In genomic region chr11:57962382-57963285, GRCm38 (mm10) we compare ENCODE assay signal across 8 mouse cellular contexts. TPM values are rescaled to one million over a fixed set of nuclear protein-coding genes. Genes with fewer than 3 reads are reported as not detected.
DNase-seq lines count a peak whose midpoint lies in the region; ATAC-seq and TF ChIP-seq lines count a peak whose summit lies in the region.

No protein-coding gene starts in this region.

- H3K9me3 ChIP-seq in MEL (replicated peaks; ENCODE audit: insufficient read depth, low read length) = no peaks in the 10 kb centered on the region
- H3K9me3 ChIP-seq in forebrain, embryonic 16.5 days (ENCODE audit: control insufficient read depth, low read length) = no peaks in the 10 kb centered on the region
- H3K9me3 ChIP-seq in neural tube, embryonic 15.5 days (replicated peaks) = no peaks in the 10 kb centered on the region

- H3K4me2 ChIP-seq in forebrain, embryonic 16.5 days (ENCODE audit: low read length) = peak overlapping the region; percentile 60
- H3K4me2 ChIP-seq in neural tube, embryonic 15.5 days = peak overlapping the region; percentile 88

- peak; percentile 26 to 70; a peak in 2 of 4 replicates for TF ChIP-seq POLR2A in MEL (IDR thresholded peaks at IDR 0.05; ENCODE audit: control insufficient read depth in 1 of 2, insufficient read depth in 1 of 2, low read depth in 1 of 2, low read length in 2 of 2, poor library complexity in 1 of 2)
- peak; percentile 66; the same call in 1 of the 2 replicates for TF ChIP-seq POLR2A in lung, adult 2 months (IDR thresholded peaks at IDR 0.05; ENCODE audit: borderline replicate concordance, extremely low read depth, low read depth, low read length)

- peaks cover 5 to 20% of the 10 kb centered on the region in 2 experiments; a peak in 3 of 4 replicates for H3K4me1 ChIP-seq in MEL (ENCODE audit: control insufficient read depth in 1 of 2, insufficient read depth in 2 of 2, low read length in 2 of 2)
- H3K4me1 ChIP-seq in forebrain, embryonic 16.5 days (replicated peaks; ENCODE audit: control insufficient read depth, insufficient read depth, low read length) = peaks cover 7% of the 10 kb centered on the region
- H3K4me1 ChIP-seq in lung, adult 2 months (ENCODE audit: control insufficient read depth, insufficient read depth, low read length) = peaks cover 3% of the 10 kb centered on the region; the same call in 1 of the 2 replicates
- peaks cover 16% of the 10 kb centered on the region for H3K4me1 ChIP-seq in neural tube, embryonic 15.5 days

- H3K27ac ChIP-seq in MEL (ENCODE audit: control insufficient read depth, low read depth, low read length) = peak overlapping the region; percentile 52
- H3K27ac ChIP-seq in forebrain, embryonic 16.5 days (ENCODE audit: low read length) = peak overlapping the region; percentile 93
- peak overlapping the region; percentile 89 for H3K27ac ChIP-seq in layer of hippocampus, adult 2 months
- H3K27ac ChIP-seq in neural tube, embryonic 15.5 days (replicated peaks) = peak overlapping the region; percentile 90

- peak; percentile 90 for DNase-seq in MEL (ENCODE audit: low read depth, low spot score)
- peak; percentile 86 to 88 for DNase-seq in cerebellum, adult 18-20 months
- peak; percentile 71 to 84 for DNase-seq in heart, postnatal 36 days
- DNase-seq in layer of hippocampus, adult 2 months (ENCODE audit: low spot score in 2 of 2) = peak; percentile 72
- DNase-seq in lung, adult 2 months = peak; percentile 83
- DNase-seq in testis, postnatal 10 days (ENCODE audit: low spot score) = peak; percentile 86

- peak overlapping the region; percentile 78 to 94 for H3K4me3 ChIP-seq in MEL (ENCODE audit: control insufficient read depth in 1 of 2, insufficient read depth in 1 of 2, low read depth in 2 of 2, low read length in 2 of 2)
- peak overlapping the region; percentile 71 for H3K4me3 ChIP-seq in forebrain, embryonic 16.5 days (replicated peaks; ENCODE audit: low read length)
- H3K4me3 ChIP-seq in layer of hippocampus, adult 2 months = peak overlapping the region; percentile 69
- peak overlapping the region; percentile 80 for H3K4me3 ChIP-seq in lung, adult 2 months (replicated peaks; ENCODE audit: extremely low read depth, low read depth, low read length)
- H3K4me3 ChIP-seq in neural tube, embryonic 15.5 days (replicated peaks) = peak overlapping the region; percentile 55

- H3K9ac ChIP-seq in MEL (ENCODE audit: control insufficient read depth, low read depth, low read length, poor library complexity, severe bottlenecking) = peak overlapping the region; percentile 77
- H3K9ac ChIP-seq in forebrain, embryonic 16.5 days (replicated peaks; ENCODE audit: low read depth, low read length) = peak overlapping the region; percentile 90
- peak overlapping the region; percentile 67 for H3K9ac ChIP-seq in neural tube, embryonic 15.5 days (replicated peaks)

- H3K79me2 ChIP-seq in MEL (ENCODE audit: control insufficient read depth, insufficient read depth, low read length, poor library complexity) = no peaks in the 10 kb centered on the region; the same call in 1 of the 2 replicates

- intact Hi-C loops in heart, postnatal 36 days (cut with DNase I) = loop anchor here (1.0 to 5.0 kb wide), 3 partner anchors 43 to 140 kb away; partner anchors contain the start of gene Cnot8

- TF ChIP-seq CTCF in MEL (IDR thresholded peaks at IDR 0.05 in 2 of 3, conservative IDR thresholded peaks at IDR 0.05 in 1 of 3; ENCODE audit: control insufficient read depth in 1 of 3, insufficient read depth in 1 of 3, low read depth in 2 of 3, low read length in 3 of 3, poor library complexity in 1 of 3, severe bottlenecking in 1 of 3) = no peak
- TF ChIP-seq CTCF in layer of hippocampus, adult 2 months (conservative IDR thresholded peaks at IDR 0.05) = no peak; the same call in none of the 2 replicates
- no peak for TF ChIP-seq CTCF in lung, adult 2 months (IDR thresholded peaks at IDR 0.05; ENCODE audit: insufficient read depth, low read length)

- H3K27me3 ChIP-seq in MEL (ENCODE audit: control insufficient read depth in 1 of 2, insufficient read depth in 2 of 2, low read length in 2 of 2) = peaks cover 0 to 1% of the 10 kb centered on the region in 2 experiments; a peak in 1 of 4 replicates
- H3K27me3 ChIP-seq in forebrain, embryonic 16.5 days (replicated peaks; ENCODE audit: control insufficient read depth, insufficient read depth, low read length) = no peaks in the 10 kb centered on the region
- H3K27me3 ChIP-seq in neural tube, embryonic 15.5 days (replicated peaks) = no peaks in the 10 kb centered on the region

- ATAC-seq in forebrain, embryonic 16.5 days = peak; percentile 97
- peak; percentile 94 for ATAC-seq in neural tube, embryonic 15.5 days (ENCODE audit: low FRiP score)

- TF ChIP-seq RAD21 in MEL (IDR thresholded peaks at IDR 0.05; ENCODE audit: low read depth, low read length) = no peak

- no peak; a peak in 1 of 4 replicates for TF ChIP-seq EP300 in MEL (IDR thresholded peaks at IDR 0.05; ENCODE audit: low read depth in 1 of 2, low read length in 2 of 2)

- peaks cover 0 to 8% of the 10 kb centered on the region in 2 experiments; a peak in 2 of 4 replicates for H3K36me3 ChIP-seq in MEL (ENCODE audit: control insufficient read depth in 1 of 2, insufficient read depth in 2 of 2, low read length in 2 of 2)
- no peaks in the 10 kb centered on the region for H3K36me3 ChIP-seq in forebrain, embryonic 16.5 days (ENCODE audit: control insufficient read depth, insufficient read depth)
- no peaks in the 10 kb centered on the region for H3K36me3 ChIP-seq in neural tube, embryonic 15.5 days

- WGBS in forebrain, embryonic 16.5 days = under 1% methylated on average over 40 of the region's 40 CpGs
- 1% methylated on average over 40 of the region's 40 CpGs for WGBS in lung, adult 2 months
- WGBS in neural tube, embryonic 15.5 days = under 1% methylated on average over 37 of the region's 40 CpGs

TF ChIP-seq in MEL, 35 proteins besides CTCF, POLR2A, EP300 and RAD21:
- TF ChIP-seq ELF1 (IDR thresholded peaks at IDR 0.05; ENCODE audit: low read depth, low read length) = 0 out of 2 replicates have a peak, but pooled peaks have one; percentile 19
- peak; percentile 88 for TF ChIP-seq TBP (IDR thresholded peaks at IDR 0.05; ENCODE audit: low read depth, low read length)
- 0 out of 2 replicates have a peak, but pooled peaks have one; percentile 40 for TF ChIP-seq SIN3A (IDR thresholded peaks at IDR 0.05; ENCODE audit: low read length)
- TF ChIP-seq MYC (IDR thresholded peaks at IDR 0.05; ENCODE audit: low read depth, low read length) = no peak
- TF ChIP-seq NELFE (IDR thresholded peaks at IDR 0.05; ENCODE audit: low read depth, low read length) = peak; percentile 37; the same call in 1 of the 2 replicates
- TF ChIP-seq HCFC1 (IDR thresholded peaks at IDR 0.05; ENCODE audit: low read depth, low read length) = no peak; the same call in 1 of the 2 replicates
- no peak for TF ChIP-seq UBTF (IDR thresholded peaks at IDR 0.05; ENCODE audit: borderline replicate concordance, insufficient read depth, low read depth, low read length)
- no peak for TF ChIP-seq MAZ (IDR thresholded peaks at IDR 0.05; ENCODE audit: low read depth, low read length)
- TF ChIP-seq RCOR1 (IDR thresholded peaks at IDR 0.05; ENCODE audit: low read depth, low read length) = no peak
- peak; percentile 79; the same call in 1 of the 2 replicates for TF ChIP-seq E2F4 (IDR thresholded peaks at IDR 0.05; ENCODE audit: borderline replicate concordance, low read depth, low read length)
- peak; percentile 55; the same call in 1 of the 2 replicates for TF ChIP-seq BHLHE40 (IDR thresholded peaks at IDR 0.05; ENCODE audit: borderline replicate concordance, low read depth, low read length)
- TF ChIP-seq MXI1 (IDR thresholded peaks at IDR 0.05; ENCODE audit: low read depth, low read length) = peak; percentile 54
- no peak; the same call in 1 of the 2 replicates for TF ChIP-seq MAX (IDR thresholded peaks at IDR 0.05; ENCODE audit: low read length)
- TF ChIP-seq MYB (IDR thresholded peaks at IDR 0.05; ENCODE audit: low read depth, low read length) = no peak
- 0 out of 2 replicates have a peak, but pooled peaks have one; percentile 10 for TF ChIP-seq TCF12 (IDR thresholded peaks at IDR 0.05; ENCODE audit: low read depth, low read length)
- no peak for TF ChIP-seq TAL1 (IDR thresholded peaks at IDR 0.05; ENCODE audit: low read length)
- TF ChIP-seq NRF1 (IDR thresholded peaks at IDR 0.05; ENCODE audit: insufficient read depth, low read depth, low read length, poor library complexity, severe bottlenecking) = peak; percentile 22; the same call in 1 of the 2 replicates
- TF ChIP-seq POLR2AphosphoS2 (IDR thresholded peaks at IDR 0.05; ENCODE audit: low read length) = no peak
TF ChIP-seq in MEL: peak in this region for 9.

RNA-seq across cellular contexts. Expression of gene Larp1, which starts 46.2 kb away (rescaled TPM):
- total RNA-seq in MEL (2012; rRNA removed) = 73.9 and 88.3 TPM in 2 replicates
- polyA plus RNA-seq in MEL (2012; ENCODE audit: insufficient read depth in 1 of 2, insufficient read length in 2 of 2, low read depth in 1 of 2, low replicate concordance in 2 of 2, missing spikeins in 1 of 2) = 1,000 to 10,000 TPM in 1 of 2 experiments, 100 to 1,000 TPM in 1; 201 to 2,325 TPM
- 17.5 and 18.5 TPM in 2 replicates for polyA plus RNA-seq in forebrain, embryonic 16.5 days (2015; fragmentation: Nextera tagmentation; extraction: Ambion mirVana)
- 10 to 100 TPM; 52.4 to 55.3 TPM for total RNA-seq in heart, postnatal 36 days (2021)
- 10 to 100 TPM; 91.1 to 92.8 TPM for total RNA-seq in layer of hippocampus, adult 2 months (2021)
- polyA plus RNA-seq in lung, adult 2 months (2012; rRNA removed) = 26.9 and 34.6 TPM in 2 replicates
- 19.9 and 20.5 TPM in 2 replicates for polyA plus RNA-seq in neural tube, embryonic 15.5 days (2015; fragmentation: Nextera tagmentation; extraction: Ambion mirVana)

Comparison
In these comparisons a context has a peak if more than half of its experiments do, and no peak if none do; other contexts are left out.
1. Peak in every context shown above with its lines: DNase-seq, ATAC-seq, H3K4me3 ChIP-seq and H3K27ac ChIP-seq.